Mouse (Mus musculus) CH12.LX (cell line): ENCODE data around the gene Vps45.

ENCODE experiments used
- CTCF ChIP-seq, 2 experiments: IDR thresholded peaks in 1 of 2; conservative IDR thresholded peaks in 1 of 2; 2 replicates each; pipeline ENCODE4 v1.5.1; 2011 to 2012; ENCODE audit warnings: low read depth in 2 of 2, low read length in 2 of 2, improper control_type of control experiment in 1 of 2, inconsistent platforms in 1 of 2, mild to moderate bottlenecking in 1 of 2, moderate library complexity in 1 of 2
- E2F4 ChIP-seq: IDR thresholded peaks from 2 replicates; pipeline ENCODE4 v1.6.1; 2011; ENCODE audit warnings: low read depth, low read length, improper control_type of control experiment; ENCODE audit not compliant: insufficient replicate concordance
- EP300 ChIP-seq: IDR thresholded peaks from 2 replicates; pipeline ENCODE4 v1.6.1; 2011; ENCODE audit warnings: low read length, improper control_type of control experiment
- HCFC1 ChIP-seq: IDR thresholded peaks from 2 replicates; pipeline ENCODE4 v1.6.1; 2012; ENCODE audit warnings: low read depth, mild to moderate bottlenecking, inconsistent platforms, low read length, improper control_type of control experiment
- MXI1 ChIP-seq: IDR thresholded peaks from 2 replicates; pipeline ENCODE4 v1.6.1; 2011; ENCODE audit warnings: mild to moderate bottlenecking, low read depth, low read length, improper control_type of control experiment
- POLR2A ChIP-seq: IDR thresholded peaks from 2 replicates; pipeline ENCODE4 v1.6.1; 2011; ENCODE audit warnings: low read depth, mild to moderate bottlenecking, improper control_type of control experiment, low read length

GRCm38 (mm10) chr3:95988138-95988537 is 70.1 kb downstream of the Vps45 start:
- no peak for TF ChIP-seq POLR2A
- TF ChIP-seq EP300 = no peak
- no peak for TF ChIP-seq CTCF (conservative IDR thresholded peaks at IDR 0.05 in 1 of 2, IDR thresholded peaks at IDR 0.05 in 1 of 2; ENCODE audit: low read depth in 2 of 2, low read length in 2 of 2)
- no peak for TF ChIP-seq E2F4
- no peak for TF ChIP-seq MXI1
- no peak for TF ChIP-seq HCFC1
